In the genomic region with DNA sequence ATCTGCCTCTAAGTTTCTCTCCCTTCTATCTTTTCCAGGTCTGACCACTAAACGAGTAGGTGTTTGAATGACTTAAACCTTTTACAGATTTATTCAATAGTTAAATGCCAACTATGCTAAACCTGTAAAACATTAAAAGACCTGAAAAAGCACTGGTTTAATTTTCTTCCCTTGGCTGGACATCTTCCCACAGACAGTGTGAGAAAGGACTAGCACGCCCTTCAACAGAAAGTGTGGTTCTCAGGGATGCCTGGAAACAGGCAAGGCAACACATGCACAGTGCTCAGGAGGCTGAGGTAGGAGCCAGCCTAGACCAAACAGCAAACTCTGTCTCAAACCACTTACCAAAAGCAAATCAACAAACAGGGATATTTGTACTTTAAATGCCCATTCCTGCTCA, we compare ENCODE assay signal across 15 mouse cellular contexts.
"Had no signal": no experiment of that assay in that cellular context is flagged by ENCODE, and none has a peak within 500 bp of the region (broad histone marks: within the 10 kb centered on the region; RNA-seq: fewer than 3 reads in every experiment).

No protein-coding gene starts in this region.

- DNase-seq: lung, embryonic 14.5 days; lung, postnatal 10 days; lung, postnatal 4 days; midbrain, embryonic 14.5 days; right cerebral cortex, postnatal 4 days; spleen, adult 18-20 months; thymus, adult 18-20 months had no signal

- H3K9me3 ChIP-seq: limb, embryonic 15.5 days; liver, embryonic 12.5 days; midbrain, embryonic 10.5 days; neural tube, embryonic 15.5 days had no signal

- H3K9ac ChIP-seq: limb, embryonic 15.5 days; liver, embryonic 12.5 days; lung, embryonic 14.5 days; neural tube, embryonic 15.5 days had no signal

- H3K4me3 ChIP-seq: layer of hippocampus, adult 2 months; left cerebral cortex, adult 2 months; limb, embryonic 15.5 days; liver, embryonic 12.5 days; midbrain, embryonic 10.5 days; myocyte; neural tube, embryonic 15.5 days had no signal

- H3K4me2 ChIP-seq: limb, embryonic 15.5 days; liver, embryonic 12.5 days; lung, embryonic 14.5 days; neural tube, embryonic 15.5 days had no signal

- H3K27me3 ChIP-seq: limb, embryonic 15.5 days; liver, embryonic 12.5 days; neural tube, embryonic 15.5 days had no signal

- H3K4me1 ChIP-seq: midbrain, embryonic 10.5 days had no signal

- ATAC-seq: liver, embryonic 12.5 days had no signal

- H3K27ac ChIP-seq: kidney, postnatal 0 days; layer of hippocampus, adult 2 months; left cerebral cortex, adult 2 months; limb, embryonic 15.5 days; liver, embryonic 12.5 days; midbrain, embryonic 10.5 days had no signal

- H3K36me3 ChIP-seq: limb, embryonic 15.5 days; liver, embryonic 12.5 days; neural tube, embryonic 15.5 days had no signal
